In the genomic region with DNA sequence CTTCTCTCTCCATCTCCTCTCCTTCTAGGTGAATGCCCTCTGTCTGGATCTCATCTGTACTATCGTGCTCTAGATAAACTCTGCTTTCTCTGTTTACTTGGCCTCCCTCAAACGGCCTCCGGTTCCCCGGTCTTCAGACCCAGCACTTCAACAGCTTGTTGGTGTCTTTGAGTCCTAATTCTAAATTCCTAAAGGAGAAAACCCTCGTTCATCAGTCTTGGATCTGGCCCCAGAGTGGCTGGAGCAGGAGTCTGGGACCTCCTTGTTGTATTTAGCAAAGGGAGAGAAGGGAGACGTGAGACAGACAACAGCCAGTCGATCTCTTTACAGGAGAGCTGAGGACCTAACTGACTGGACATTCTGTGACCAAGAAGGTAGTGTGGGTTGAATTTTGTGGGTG, we compare ENCODE assay signal across 17 mouse cellular contexts.
"Had no signal": no experiment of that assay in that cellular context is flagged by ENCODE, and none has a peak within 500 bp of the region (broad histone marks: within the 10 kb centered on the region; RNA-seq: fewer than 3 reads in every experiment).

No protein-coding gene starts in this region.

- H3K27ac ChIP-seq: hindbrain, embryonic 13.5 days; hindbrain, postnatal 0 days; kidney, embryonic 15.5 days; limb, embryonic 15.5 days; macrophage; midbrain, embryonic 12.5 days; neural tube, embryonic 13.5 days had no signal

- H3K4me2 ChIP-seq: hindbrain, embryonic 13.5 days; kidney, embryonic 15.5 days; limb, embryonic 15.5 days; midbrain, embryonic 12.5 days; neural tube, embryonic 13.5 days had no signal

- DNase-seq: kidney, adult 2 months; kidney, postnatal 14 days; layer of hippocampus, adult 9-11 months; layer of hippocampus, postnatal 36 days; retina, postnatal 1 day; right cerebral cortex, postnatal 4 days; spleen, adult 18-20 months; thymus, postnatal 4 days had no signal

- H3K4me1 ChIP-seq: hindbrain, embryonic 13.5 days; midbrain, embryonic 12.5 days had no signal

- H3K9ac ChIP-seq: hindbrain, embryonic 13.5 days; kidney, embryonic 15.5 days; limb, embryonic 15.5 days; midbrain, embryonic 12.5 days; neural tube, embryonic 13.5 days had no signal

- H3K27me3 ChIP-seq: kidney, embryonic 15.5 days; limb, embryonic 15.5 days; midbrain, embryonic 12.5 days; neural tube, embryonic 13.5 days had no signal

- H3K9me3 ChIP-seq: hindbrain, embryonic 13.5 days; kidney, embryonic 15.5 days; limb, embryonic 15.5 days; megakaryocyte, embryonic 14.5 days; midbrain, embryonic 12.5 days; neural tube, embryonic 13.5 days had no signal

- ATAC-seq: hindbrain, postnatal 0 days; midbrain, embryonic 16.5 days had no signal

- H3K36me3 ChIP-seq: hindbrain, embryonic 13.5 days; kidney, embryonic 15.5 days; limb, embryonic 15.5 days; midbrain, embryonic 12.5 days; neural tube, embryonic 13.5 days had no signal

- H3K4me3 ChIP-seq: hindbrain, embryonic 13.5 days; kidney, embryonic 15.5 days; limb, embryonic 15.5 days; megakaryocyte, embryonic 14.5 days; midbrain, embryonic 12.5 days; neural tube, embryonic 13.5 days had no signal
